Mouse (Mus musculus) kidney, postnatal 0 days (tissue): Measurements from ENCODE around the gene Ndufs5. TPM values are rescaled to one million over a fixed set of nuclear protein-coding genes. Genes with fewer than 3 reads are reported as not detected.

Experiments
- ATAC-seq: fragments of 200-750 bp; cut with Nextera tagmentation; replicated peaks from 2 replicates; pipeline ENCODE4 v1.8.0; 2017; ENCODE audit warnings: low read depth, moderate number of reproducible peaks, moderate TSS enrichment, moderate library complexity; ENCODE audit not compliant: low FRiP score
- DNase-seq: peaks from one replicate; pipeline ENCODE4 v3.0.0-alpha.2; 2016; ENCODE audit warnings: low spot score
- H3K27ac ChIP-seq: fragments of 300-500 bp; sonication (generic); 2 replicates; pipeline ENCODE4 v1.5.1; 2014; ENCODE audit warnings: mild to moderate bottlenecking
- H3K27me3 ChIP-seq: fragments of 300-500 bp; sonication (generic); 2 replicates; pipeline ENCODE4 v1.6.1; 2014; ENCODE audit warnings: low read length, mixed read lengths; ENCODE audit not compliant: insufficient read depth
- H3K36me3 ChIP-seq: fragments of 300-500 bp; sonication (generic); 2 replicates; pipeline ENCODE4 v1.6.1; 2014; ENCODE audit warnings: low read length, mixed read lengths; ENCODE audit not compliant: insufficient read depth
- H3K4me1 ChIP-seq: fragments of 300-500 bp; sonication (generic); replicated peaks from 2 replicates; pipeline ENCODE4 v1.6.1; 2014; ENCODE audit warnings: antibody characterized with exemption, low read length, mixed read lengths; ENCODE audit not compliant: insufficient read depth
- H3K4me2 ChIP-seq: fragments of 300-500 bp; sonication (generic); 2 replicates; pipeline ENCODE4 v1.6.1; 2014; ENCODE audit warnings: mild to moderate bottlenecking, low read length, moderate library complexity, mixed read lengths
- H3K4me3 ChIP-seq: fragments of 300-500 bp; sonication (generic); replicated peaks from 2 replicates; pipeline ENCODE4 v1.5.1; 2014; ENCODE audit warnings: low read depth, low read length
- H3K9ac ChIP-seq: fragments of 300-500 bp; sonication (generic); 2 replicates; pipeline ENCODE4 v1.6.1; 2014; ENCODE audit warnings: low read depth, low read length
- H3K9me3 ChIP-seq: fragments of 300-500 bp; sonication (generic); replicated peaks from 2 replicates; pipeline ENCODE4 v1.6.1; 2016; ENCODE audit warnings: low read length, inconsistent platforms, mixed read lengths
- CTCF ChIP-seq: IDR thresholded peaks from 2 replicates; pipeline ENCODE4 v1.5.1; 2016; ENCODE audit warnings: antibody characterized with exemption, low read depth, mild to moderate bottlenecking, moderate library complexity
- WGBS: fragments of 180-500 bp; shearing (Covaris S2); extraction: QIAGEN DNeasy Blood & Tissue Kit; methylation state at CpG from one replicate; pipeline ENCODE4 v1.1.7; 2014; 5-methylcytosine and 5-hydroxymethylcytosine counted together
- polyA plus RNA-seq: library from polyadenylated mRNA; unstranded; fragments of >200 nt; fragmentation: Nextera tagmentation; extraction: Ambion mirVana; gene quantifications from 2 replicates; pipeline ENCODE4 v1.2.1, GENCODE M21; 2015

The Ndufs5 gene
- polyA plus RNA-seq, 1 experiment from 2014 or later, result 482 TPM

GRCm38 (mm10) chr4:123748726-123749415 lies 30.9 kb upstream of the Ndufs5 start:
- TF ChIP-seq CTCF, result 0 out of 2 replicates have a peak, but pooled peaks have one; percentile 8

GRCm38 (mm10) chr4:123745221-123745775 lies 27.3 kb upstream of the Ndufs5 start:
- H3K4me1 ChIP-seq, result no peaks in the 10 kb centered on the region
- ATAC-seq (no peak), DNase-seq (no peak)
- H3K27me3 ChIP-seq, result no peaks in the 10 kb centered on the region
- H3K9ac ChIP-seq, result no peak overlapping the region
- H3K27ac ChIP-seq, result no peak overlapping the region
- no peak overlapping the region for H3K4me3 ChIP-seq
- H3K36me3 ChIP-seq, result peaks cover 18% of the 10 kb centered on the region; the same call in 1 of the 2 replicates
- TF ChIP-seq CTCF, result no peak; the same call in 1 of the 2 replicates
- no peak overlapping the region for H3K4me2 ChIP-seq
- H3K9me3 ChIP-seq, result no peaks in the 10 kb centered on the region
- WGBS, result 97% methylated on average over 4 of the region's 4 CpGs

More at GRCm38 (mm10) chr4:123748726-123749415, 30.9 kb upstream of the Ndufs5 start:
- H3K9me3 ChIP-seq, result no peaks in the 10 kb centered on the region
- peak; percentile 21 for DNase-seq
- peak overlapping the region; percentile 77 for H3K4me2 ChIP-seq
- H3K27me3 ChIP-seq, result no peaks in the 10 kb centered on the region
- peak overlapping the region; percentile 94 for H3K4me3 ChIP-seq
- ATAC-seq, result no peak
- WGBS, result 7% methylated on average over 10 of the region's 10 CpGs
- H3K9ac ChIP-seq, result peak overlapping the region; percentile 88
- H3K4me1 ChIP-seq, result no peaks in the 10 kb centered on the region
- no peaks in the 10 kb centered on the region for H3K36me3 ChIP-seq
- H3K27ac ChIP-seq, result no peak overlapping the region

GRCm38 (mm10) chr4:123742891-123743290 lies 24.9 kb upstream of the Ndufs5 start:
- no peak for TF ChIP-seq CTCF
- DNase-seq (no peak), ATAC-seq (no peak)
- Histone ChIP-seq H3K4me2 (no peak overlapping the region), H3K9me3 (no peaks in the 10 kb centered on the region), H3K36me3 (peaks cover 40% of the 10 kb centered on the region), H3K27me3 (no peaks in the 10 kb centered on the region), H3K27ac (no peak overlapping the region), H3K9ac (no peak overlapping the region), H3K4me1 (no peaks in the 10 kb centered on the region), H3K4me3 (no peak overlapping the region)
- 62% methylated on average over 1 of the region's 1 CpGs for WGBS

GRCm38 (mm10) chr4:123738708-123739107 lies 20.7 kb upstream of the Ndufs5 start:
- no peak overlapping the region for H3K9ac ChIP-seq
- H3K4me2 ChIP-seq, result no peak overlapping the region
- no peak for TF ChIP-seq CTCF
- H3K4me1 ChIP-seq, result no peaks in the 10 kb centered on the region
- H3K27me3 ChIP-seq, result no peaks in the 10 kb centered on the region
- H3K36me3 ChIP-seq, result peaks cover 53% of the 10 kb centered on the region
- H3K27ac ChIP-seq, result no peak overlapping the region
- ATAC-seq, result no peak
- no peak overlapping the region for H3K4me3 ChIP-seq
- WGBS, result 94% methylated on average over 4 of the region's 4 CpGs
- no peak for DNase-seq
- no peaks in the 10 kb centered on the region for H3K9me3 ChIP-seq

- ATAC-seq (0 out of 2 replicates have a peak, but pooled peaks have one; percentile 25), DNase-seq (no peak)
- Histone ChIP-seq H3K36me3 (peaks cover 28% of the 10 kb centered on the region), H3K4me2 (no peak overlapping the region), H3K4me1 (no peaks in the 10 kb centered on the region), H3K9me3 (no peaks in the 10 kb centered on the region), H3K27me3 (no peaks in the 10 kb centered on the region), H3K4me3 (no peak overlapping the region), H3K27ac (no peak overlapping the region), H3K9ac (no peak overlapping the region)
- TF ChIP-seq CTCF, result no peak
- WGBS, result 78% methylated on average over 9 of the region's 9 CpGs
Measured at GRCm38 (mm10) chr4:123733532-123733931, 15.5 kb upstream of the Ndufs5 start.

- 91% methylated on average over 2 of the region's 2 CpGs for WGBS
- peaks cover 22% of the 10 kb centered on the region; the same call in 1 of the 2 replicates for H3K36me3 ChIP-seq
- H3K9me3 ChIP-seq, result no peaks in the 10 kb centered on the region
- no peaks in the 10 kb centered on the region for H3K4me1 ChIP-seq
- DNase-seq (no peak), ATAC-seq (no peak)
- H3K4me2 ChIP-seq, result no peak overlapping the region
- H3K27me3 ChIP-seq, result no peaks in the 10 kb centered on the region
- no peak overlapping the region for H3K9ac ChIP-seq
- TF ChIP-seq CTCF, result no peak
- H3K27ac ChIP-seq, result no peak overlapping the region
- no peak overlapping the region for H3K4me3 ChIP-seq
Measured at GRCm38 (mm10) chr4:123732921-123733320, 14.9 kb upstream of the Ndufs5 start.
